Mouse (Mus musculus) heart, postnatal 4 days (tissue): ENCODE measurements around the gene Gprasp2. TPM values are rescaled to one million over a fixed set of nuclear protein-coding genes. Genes with fewer than 3 reads are reported as not detected.
"Not testable (repeated sequence)": the region's sequence is repeated elsewhere in the genome, so short reads cannot be mapped to it uniquely, and the experiment has no call there.

Source experiments
- DNase-seq: peaks from one replicate; pipeline ENCODE4 v3.0.0; 2021
- total RNA-seq, 2 experiments: library from RNA; stranded (reverse); gene quantifications; 2 replicates each; pipeline ENCODE4 v1.2.3; 2021

Gene Gprasp2
- total RNA-seq: 10 to 100 TPM in 1 of 2 experiments, 1 to 10 TPM in 1; 8.0 to 11.9 TPM

GRCm38 (mm10) chrX:135838521-135839360, at the start of gene Gprasp2:
Gene Gprasp2 (plus strand): TSS chrX:135839034.
- DNase-seq: peak; percentile 33

GRCm38 (mm10) chrX:135791536-135791935, 47.3 kb upstream of the Gprasp2 start:
- no peak for DNase-seq

- no peak for DNase-seq
These were observed 46.5 kb upstream of the Gprasp2 start for GRCm38 (mm10) chrX:135792326-135792725.

GRCm38 (mm10) chrX:135795591-135796304, 43.1 kb upstream of the Gprasp2 start:
- DNase-seq: peak; percentile 62

GRCm38 (mm10) chrX:135796305-135797211, 42.3 kb upstream of the Gprasp2 start:
- DNase-seq: not testable (repeated sequence)

- peak; percentile 68 for DNase-seq
These were observed 41.6 kb upstream of the Gprasp2 start, which contains the start of gene Bhlhb9 for GRCm38 (mm10) chrX:135797212-135797644. Gene Bhlhb9 (plus strand): TSS chrX:135797594.

DNA sequence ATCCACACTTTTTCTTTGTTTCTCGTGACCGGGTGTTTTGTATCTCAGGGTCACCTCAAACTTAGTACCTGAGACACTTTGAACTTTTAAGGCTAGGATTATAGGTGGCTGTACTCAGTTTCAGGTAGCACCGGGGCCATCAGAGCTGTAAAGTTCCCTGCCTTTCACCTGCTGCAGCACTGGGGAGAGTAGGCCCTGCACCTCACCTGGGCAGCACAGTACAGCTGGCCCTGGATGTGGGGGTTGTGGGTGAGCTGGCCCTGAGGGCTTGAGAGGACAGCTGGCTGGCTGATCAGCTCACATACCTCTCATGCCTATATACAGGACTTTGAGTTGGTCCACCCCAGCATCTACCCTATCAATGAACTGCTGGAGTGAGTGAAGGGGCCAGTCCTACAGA, 34.7 kb upstream of the Gprasp2 start:
- no peak for DNase-seq

- DNase-seq: peak; percentile 50
These were observed 33.1 kb upstream of the Gprasp2 start for GRCm38 (mm10) chrX:135805780-135806179.

DNA sequence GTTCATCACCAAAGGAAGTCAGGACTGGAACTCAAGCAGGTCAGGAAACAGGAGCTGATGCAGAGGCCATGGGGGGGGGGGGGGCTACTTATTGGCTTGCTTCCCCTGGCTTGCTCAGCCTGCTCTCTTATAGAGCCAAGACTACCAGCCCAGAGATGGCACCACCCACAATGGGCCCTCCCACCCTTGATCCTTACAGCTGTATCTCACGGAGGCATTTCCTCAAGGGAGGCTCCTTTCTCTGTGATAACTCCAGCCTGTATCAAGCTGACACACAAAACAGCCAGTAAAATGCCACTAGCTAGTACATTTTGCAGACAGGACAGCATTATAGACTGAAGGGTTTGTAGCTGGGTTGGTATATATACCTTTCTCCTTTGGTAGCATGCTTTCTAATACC, 2.9 kb upstream of the Gprasp2 start:
- not testable (repeated sequence) for DNase-seq

- no peak for DNase-seq
These were observed 938 bp upstream of the Gprasp2 start for GRCm38 (mm10) chrX:135837896-135838295.

DNA sequence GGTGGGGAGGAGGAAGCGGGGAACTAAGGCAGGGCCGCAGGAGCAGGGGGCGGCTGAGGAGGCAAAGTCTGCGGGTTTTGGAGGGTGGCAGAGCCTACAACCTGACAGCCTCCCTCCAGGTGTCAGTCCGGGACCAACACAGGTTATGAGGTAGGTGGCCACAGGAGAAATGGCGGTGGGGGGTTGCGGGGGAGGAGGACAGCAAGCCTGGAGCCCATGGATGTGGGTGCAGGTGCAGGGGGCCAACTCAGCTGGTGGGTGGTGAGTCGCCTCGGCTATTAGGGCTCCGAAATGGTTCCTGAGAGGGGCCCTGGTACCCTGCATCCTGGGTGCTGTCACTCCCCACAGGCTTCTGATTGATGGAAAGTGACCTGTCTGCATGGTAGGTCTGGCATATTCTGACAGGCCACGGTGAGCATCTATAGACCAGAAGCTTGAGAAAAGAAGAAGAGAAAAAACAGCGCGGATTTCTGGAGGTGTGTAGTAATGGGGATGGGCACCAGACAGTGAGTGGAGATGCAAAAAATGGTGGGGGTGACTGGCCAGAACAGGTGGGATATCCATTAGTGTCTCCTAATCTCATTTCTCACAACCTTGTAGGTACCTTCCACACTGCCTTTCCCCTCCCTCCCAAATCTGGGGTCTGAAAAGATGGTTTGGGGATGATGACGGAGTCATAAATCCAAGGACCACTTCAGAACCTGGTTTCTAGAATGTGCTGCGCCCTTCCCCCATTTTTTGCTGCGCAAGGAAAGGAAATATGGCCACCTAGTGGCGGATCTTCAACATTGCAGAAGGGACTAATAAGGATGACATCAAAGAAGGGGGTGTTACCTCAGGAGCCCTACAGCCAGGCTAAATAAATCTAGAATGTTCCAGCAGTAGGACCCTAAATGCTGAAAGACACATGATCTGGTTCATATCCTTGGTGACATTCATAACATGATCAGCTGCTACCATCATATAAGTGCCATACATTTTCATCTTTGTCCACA, 860 bp downstream of the Gprasp2 start:
- peak; percentile 44 for DNase-seq

GRCm38 (mm10) chrX:135866806-135867205, 28.0 kb downstream of the Gprasp2 start:
- not testable (repeated sequence) for DNase-seq

DNA sequence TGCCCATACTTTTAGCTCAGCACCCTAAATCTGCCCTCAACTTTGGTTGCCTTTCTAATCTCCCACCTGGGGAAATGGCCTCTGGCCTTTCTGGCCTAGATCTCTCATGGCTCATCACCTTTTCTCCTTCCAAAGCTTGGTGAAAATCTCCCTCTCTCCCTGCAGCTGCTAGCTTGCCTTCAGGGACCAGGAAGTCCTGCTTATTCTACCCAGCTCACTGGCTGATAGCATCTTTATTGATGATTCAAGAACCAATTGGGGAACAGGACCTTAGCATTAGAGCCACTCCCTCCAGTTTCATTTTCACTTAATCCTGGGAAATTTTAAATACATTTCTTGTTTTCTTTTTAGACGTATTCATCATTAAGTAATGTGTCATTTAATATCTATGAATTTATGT, 37.8 kb downstream of the Gprasp2 start:
- DNase-seq: no peak

GRCm38 (mm10) chrX:135879626-135880025, 40.8 kb downstream of the Gprasp2 start:
- no peak for DNase-seq

GRCm38 (mm10) chrX:135885411-135886233, 46.8 kb downstream of the Gprasp2 start:
- peak; percentile 78 for DNase-seq

- peak; percentile 28 for DNase-seq
These were observed 47.4 kb downstream of the Gprasp2 start for GRCm38 (mm10) chrX:135886234-135886585.
